Mouse (Mus musculus) lung, embryonic 14.5 days (tissue): ENCODE measurements at regions not wholly inside any gene's neighbourhood (a gene's known extent, or its start where the extent isn't known, plus 50 kb on each side); places are given as distances from the start of the nearest gene placed in this dataset.

Experiments used
- ATAC-seq: fragments of 200-750 bp; cut with Nextera tagmentation; 2 replicates; pipeline ENCODE4 v1.8.0; 2017; ENCODE audit warnings: mild to moderate bottlenecking, moderate TSS enrichment, moderate library complexity; ENCODE audit not compliant: insufficient read depth
- DNase-seq: peaks from one replicate; pipeline ENCODE4 v3.0.0-alpha.2; 2015
- H3K27ac ChIP-seq: fragments of 300-500 bp; sonication (generic); 2 replicates; pipeline ENCODE4 v1.5.1; 2014; ENCODE audit warnings: low read depth, mild to moderate bottlenecking, moderate library complexity
- H3K27me3 ChIP-seq: fragments of 300-500 bp; sonication (generic); 2 replicates; pipeline ENCODE4 v1.6.1; 2014; ENCODE audit warnings: low read length, control low read depth; ENCODE audit not compliant: insufficient read depth
- H3K36me3 ChIP-seq: fragments of 300-500 bp; sonication (generic); 2 replicates; pipeline ENCODE4 v1.6.1; 2014; ENCODE audit warnings: control low read depth; ENCODE audit not compliant: insufficient read depth
- H3K4me1 ChIP-seq: fragments of 300-500 bp; sonication (generic); 2 replicates; pipeline ENCODE4 v1.6.1; 2014; ENCODE audit warnings: antibody characterized with exemption, control low read depth; ENCODE audit not compliant: insufficient read depth
- H3K4me2 ChIP-seq: fragments of 300-500 bp; sonication (generic); 2 replicates; pipeline ENCODE4 v1.6.1; 2014; ENCODE audit warnings: mild to moderate bottlenecking
- H3K4me3 ChIP-seq: fragments of 300-500 bp; sonication (generic); 2 replicates; pipeline ENCODE4 v1.5.1; 2014; ENCODE audit warnings: low read depth, low read length
- H3K9ac ChIP-seq: fragments of 300-500 bp; sonication (generic); 2 replicates; pipeline ENCODE4 v1.6.1; 2014
- H3K9me3 ChIP-seq: fragments of 300-500 bp; sonication (generic); 2 replicates; pipeline ENCODE4 v1.6.1; 2016; ENCODE audit warnings: low read depth, low read length, control low read depth
- CTCF ChIP-seq: IDR thresholded peaks from 2 replicates; pipeline ENCODE4 v1.5.1; 2016; ENCODE audit warnings: antibody characterized with exemption, low read depth
- WGBS: fragments of 180-500 bp; shearing (Covaris S2); extraction: QIAGEN DNeasy Blood & Tissue Kit; methylation state at CpG from one replicate; pipeline ENCODE4 v1.1.7; 2014; 5-methylcytosine and 5-hydroxymethylcytosine counted together

- TF ChIP-seq CTCF: peak; percentile 86
- no peaks in the 10 kb centered on the region for H3K27me3 ChIP-seq
- no peak overlapping the region for H3K9ac ChIP-seq
- H3K27ac ChIP-seq: no peak overlapping the region
- H3K4me2 ChIP-seq: no peak overlapping the region
- H3K36me3 ChIP-seq: no peaks in the 10 kb centered on the region
- no peaks in the 10 kb centered on the region for H3K9me3 ChIP-seq
- WGBS: 77% methylated on average over 2 of the region's 2 CpGs
- H3K4me1 ChIP-seq: no peaks in the 10 kb centered on the region
- peak; percentile 91 for DNase-seq
- no peak overlapping the region for H3K4me3 ChIP-seq
- ATAC-seq: no peak
Measured at GRCm38 (mm10) chr13:93243076-93243475, 50.9 kb upstream of the Tent2 start.

GRCm38 (mm10) chr13:93248711-93249110 is 50.7 kb upstream of the Homer1 start:
- ATAC-seq (no peak), DNase-seq (no peak)
- TF ChIP-seq CTCF: no peak
- Histone ChIP-seq H3K4me3 (no peak overlapping the region), H3K36me3 (no peaks in the 10 kb centered on the region), H3K9me3 (no peaks in the 10 kb centered on the region), H3K27me3 (no peaks in the 10 kb centered on the region), H3K9ac (no peak overlapping the region), H3K4me1 (no peaks in the 10 kb centered on the region), H3K27ac (no peak overlapping the region), H3K4me2 (no peak overlapping the region)
- 88% methylated on average over 4 of the region's 4 CpGs for WGBS
